Mouse (Mus musculus) spleen, postnatal 14 days (tissue): Measurements from ENCODE around the gene Patj.

ENCODE experiments used
- DNase-seq, 2 experiments: peaks; one replicate each; pipeline ENCODE4 v3.0.0; 2021 to 2022; ENCODE audit warnings: low spot score in 2 of 2

Patj gene

DNA sequence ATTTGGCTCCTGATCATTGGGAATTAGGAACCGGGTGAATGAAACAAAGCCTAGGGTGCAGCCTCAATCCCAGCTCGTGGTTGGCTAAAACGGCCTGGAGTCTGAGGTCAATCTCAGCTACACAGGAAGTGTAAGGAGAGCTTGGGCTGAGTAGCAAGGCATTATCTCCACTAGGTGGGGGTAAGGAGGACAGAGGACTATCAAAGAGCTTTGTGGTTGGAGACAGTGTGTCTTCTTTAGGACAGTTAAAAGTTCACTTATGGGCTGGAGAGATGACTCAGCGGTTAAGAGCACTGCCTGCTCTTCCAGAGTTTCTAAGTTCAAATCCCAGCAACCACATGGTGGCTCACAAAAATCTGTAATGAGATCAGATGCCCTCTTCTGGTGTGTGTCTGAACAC is 329.9 kb downstream of the Patj start:
- no peak for DNase-seq

DNA sequence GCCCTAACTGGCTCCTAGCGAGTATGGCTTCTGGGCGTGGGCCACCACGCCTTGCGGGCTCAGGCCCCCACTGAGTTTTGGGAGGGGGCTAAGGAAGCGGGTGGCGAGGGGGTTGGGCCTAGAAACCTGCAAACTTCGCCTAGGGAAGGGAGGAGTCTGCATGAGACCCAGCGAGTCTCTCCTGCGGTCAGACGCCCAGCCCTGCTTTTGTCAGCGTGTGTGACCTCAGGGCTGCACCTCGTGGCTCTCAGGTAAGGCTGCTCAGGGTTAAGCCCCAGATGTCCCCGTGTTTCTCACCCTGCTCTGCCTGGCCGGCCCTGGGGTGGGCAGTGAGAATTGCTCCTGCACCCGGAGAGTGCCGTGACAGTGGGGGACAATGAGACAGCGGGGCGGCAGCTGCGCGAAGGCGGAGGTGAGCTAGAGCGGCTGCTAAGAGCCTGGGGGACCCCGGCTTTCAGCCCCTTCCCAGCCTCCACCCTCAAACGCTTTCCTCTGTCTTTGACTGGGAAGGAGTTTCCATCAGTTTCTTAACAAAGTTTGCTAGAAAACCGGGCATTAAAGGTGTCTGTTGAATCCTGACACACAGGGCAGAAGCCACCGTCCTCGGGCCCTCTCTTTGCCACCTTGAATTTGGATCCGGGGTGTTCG is 331.1 kb downstream of the Patj start, which contains the start of gene L1td1:
Gene L1td1, plus strand, starts transcription at position 145 of the 648 bp plus-strand sequence.
- DNase-seq: no peak

DNA sequence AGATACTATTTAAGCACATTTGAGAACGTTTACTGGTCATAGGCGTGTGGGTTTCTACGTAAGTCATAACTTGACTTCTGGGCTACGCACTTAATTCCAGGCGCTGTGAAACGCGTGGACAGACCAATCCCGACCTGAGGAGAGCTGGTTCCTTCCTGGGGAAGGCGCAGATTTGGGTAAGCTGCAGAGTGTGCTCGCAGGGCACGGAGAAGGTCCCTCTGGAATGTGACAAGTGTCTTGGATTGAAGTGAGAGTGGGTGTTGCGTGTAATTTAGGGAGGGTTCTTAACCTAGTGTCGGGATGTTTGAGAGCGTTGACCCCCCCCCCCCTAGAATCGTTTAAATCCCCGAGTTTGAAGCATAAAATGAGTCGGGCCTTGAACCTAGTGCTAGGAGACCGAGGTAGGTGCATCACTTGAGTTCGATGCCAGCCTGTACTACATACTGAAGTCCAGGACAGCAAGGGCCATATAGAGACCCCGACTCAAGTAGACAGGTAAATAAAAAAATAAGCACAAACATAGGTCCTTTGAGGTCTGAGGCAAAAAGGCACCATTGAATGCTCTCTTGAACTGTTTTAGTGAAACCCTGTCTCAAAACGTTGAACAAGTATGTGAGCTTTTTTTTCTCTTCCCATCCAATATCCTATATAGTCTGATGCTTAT is 331.8 kb downstream of the Patj start:
- no peak for DNase-seq

DNA sequence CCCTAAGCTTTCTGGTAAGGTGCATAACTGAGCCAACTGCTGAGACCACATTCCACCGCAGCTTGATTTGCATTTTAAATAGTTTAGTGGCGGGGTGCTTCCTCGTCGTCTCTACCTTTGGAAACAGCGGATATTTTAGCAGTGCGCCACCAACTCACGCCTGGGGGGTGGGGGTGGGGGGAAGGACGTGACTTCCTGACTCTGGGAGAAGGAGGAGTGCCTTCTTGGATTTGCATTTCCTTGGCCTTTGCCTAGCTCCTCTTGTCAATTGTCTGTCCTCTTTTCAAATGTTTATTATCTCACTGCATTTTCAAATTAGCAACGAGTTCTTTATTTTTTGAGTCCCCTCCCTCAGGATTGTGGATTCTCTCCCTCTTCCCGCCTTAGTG is 332.4 kb downstream of the Patj start:
- no peak for DNase-seq

GRCm38 (mm10) chr4:98728716-98729115 is 333.1 kb downstream of the Patj start:
- no peak for DNase-seq

DNA sequence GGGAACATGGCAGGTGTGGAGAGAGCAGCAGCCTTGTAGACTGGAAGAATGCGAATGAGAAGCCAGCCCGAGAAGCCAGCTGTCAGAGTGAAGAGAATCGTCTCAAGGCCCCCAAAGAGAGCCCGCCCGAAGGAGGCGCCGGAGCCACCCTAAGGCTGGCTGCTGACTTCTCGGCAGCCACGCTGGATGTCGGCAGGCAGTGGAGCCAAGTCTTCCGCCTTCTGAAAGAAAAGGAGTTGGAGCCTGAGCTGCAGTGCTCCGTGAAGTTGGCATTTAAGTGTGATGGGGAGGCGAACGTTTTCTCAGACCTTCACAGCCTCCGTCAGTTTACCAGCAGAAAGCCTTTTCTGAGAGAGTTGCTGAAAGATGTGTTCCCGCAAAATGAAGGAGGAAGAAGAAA is 338.1 kb downstream of the Patj start:
- DNase-seq: no peak

GRCm38 (mm10) chr4:98739753-98740152 is 344.2 kb downstream of the Patj start:
- DNase-seq: no peak

GRCm38 (mm10) chr4:98743209-98743905 is 347.8 kb downstream of the Patj start:
- DNase-seq: no peak

DNA sequence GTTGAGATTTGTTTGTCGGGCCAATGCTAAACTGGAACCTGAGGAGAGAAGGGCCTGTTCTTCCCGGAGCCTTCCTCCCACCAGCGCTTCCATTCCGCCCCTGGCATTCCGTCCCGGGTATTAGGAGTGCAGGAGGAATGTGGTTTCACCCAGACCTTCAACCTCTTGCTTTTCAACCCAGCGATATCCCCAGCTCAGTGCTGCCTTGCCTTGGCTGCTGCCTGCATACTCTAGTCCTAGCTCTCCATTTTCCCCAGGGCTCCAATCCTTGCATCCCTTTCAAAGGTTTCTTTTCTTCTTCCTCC is 348.3 kb downstream of the Patj start:
- no peak for DNase-seq

DNA sequence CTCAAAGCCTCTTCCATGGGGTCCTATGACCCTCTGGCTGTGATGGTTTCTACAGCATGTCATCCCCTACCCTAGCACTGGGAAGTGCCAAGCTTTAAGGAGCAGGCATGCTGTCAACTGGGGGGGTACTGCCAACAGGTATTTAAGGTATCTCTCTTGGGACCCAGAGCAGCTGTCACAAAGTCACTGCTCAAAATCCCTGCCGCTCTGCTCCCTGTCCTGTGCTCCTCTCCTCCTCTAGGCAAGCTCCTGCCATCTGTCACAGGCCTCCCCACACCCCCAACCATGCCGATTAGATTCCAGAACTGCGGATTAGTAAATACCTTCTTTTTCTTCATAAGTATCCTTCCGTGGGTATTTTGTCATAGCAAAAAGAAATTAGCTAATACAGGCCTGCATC is 358.9 kb downstream of the Patj start:
- no peak for DNase-seq

DNA sequence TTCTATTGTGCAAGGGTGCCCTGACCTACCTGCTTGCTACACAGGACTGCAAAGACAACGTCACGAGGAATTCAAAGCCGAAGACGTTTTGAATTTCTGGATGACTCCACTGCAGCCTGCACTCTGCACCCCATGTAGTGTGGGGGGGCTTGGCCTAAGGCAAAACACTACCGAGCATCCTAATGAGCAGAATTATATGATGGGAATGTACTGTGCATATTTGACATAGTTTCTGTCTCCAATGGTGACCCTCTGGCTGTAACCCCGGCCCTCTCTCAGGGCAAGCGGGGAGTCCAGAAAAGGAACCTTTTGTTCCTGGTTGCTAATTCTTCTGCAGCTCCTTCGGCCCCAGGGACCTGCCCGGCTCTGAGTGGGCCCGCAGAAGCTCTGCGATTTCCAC is 360.6 kb downstream of the Patj start:
- no peak for DNase-seq

GRCm38 (mm10) chr4:98758012-98758821 is 362.6 kb downstream of the Patj start:
- no peak for DNase-seq

DNA sequence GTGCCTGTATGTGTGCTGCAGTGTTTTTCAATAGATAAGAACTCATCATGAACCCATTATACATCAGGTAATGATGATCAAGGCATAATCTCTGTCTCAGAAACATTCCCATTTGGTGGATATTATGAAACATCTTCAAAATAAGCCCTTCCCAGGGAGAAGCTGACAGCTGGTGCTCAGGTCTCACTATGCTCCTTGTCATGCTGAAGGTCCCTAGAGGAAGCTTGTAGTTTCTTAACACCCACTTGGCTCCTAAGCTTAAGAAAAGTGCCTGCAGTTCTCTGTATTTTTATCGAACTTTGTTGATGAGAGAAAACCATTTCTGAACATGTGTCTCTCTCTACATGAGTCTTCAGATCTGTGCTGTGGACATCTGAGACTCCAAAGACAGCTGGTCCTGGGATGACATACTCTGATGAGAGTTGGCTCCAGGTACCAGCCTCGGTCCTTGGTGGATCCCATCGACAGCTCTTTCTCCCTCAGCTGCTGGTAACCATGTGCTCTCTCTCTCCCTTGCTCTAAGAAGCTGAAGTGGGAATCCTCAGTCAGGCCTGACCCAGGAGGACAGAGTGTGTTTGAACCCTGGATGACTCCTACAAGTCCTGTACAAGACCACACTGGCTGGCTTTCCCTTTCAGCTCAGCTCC is 363.4 kb downstream of the Patj start:
- no peak for DNase-seq

DNA sequence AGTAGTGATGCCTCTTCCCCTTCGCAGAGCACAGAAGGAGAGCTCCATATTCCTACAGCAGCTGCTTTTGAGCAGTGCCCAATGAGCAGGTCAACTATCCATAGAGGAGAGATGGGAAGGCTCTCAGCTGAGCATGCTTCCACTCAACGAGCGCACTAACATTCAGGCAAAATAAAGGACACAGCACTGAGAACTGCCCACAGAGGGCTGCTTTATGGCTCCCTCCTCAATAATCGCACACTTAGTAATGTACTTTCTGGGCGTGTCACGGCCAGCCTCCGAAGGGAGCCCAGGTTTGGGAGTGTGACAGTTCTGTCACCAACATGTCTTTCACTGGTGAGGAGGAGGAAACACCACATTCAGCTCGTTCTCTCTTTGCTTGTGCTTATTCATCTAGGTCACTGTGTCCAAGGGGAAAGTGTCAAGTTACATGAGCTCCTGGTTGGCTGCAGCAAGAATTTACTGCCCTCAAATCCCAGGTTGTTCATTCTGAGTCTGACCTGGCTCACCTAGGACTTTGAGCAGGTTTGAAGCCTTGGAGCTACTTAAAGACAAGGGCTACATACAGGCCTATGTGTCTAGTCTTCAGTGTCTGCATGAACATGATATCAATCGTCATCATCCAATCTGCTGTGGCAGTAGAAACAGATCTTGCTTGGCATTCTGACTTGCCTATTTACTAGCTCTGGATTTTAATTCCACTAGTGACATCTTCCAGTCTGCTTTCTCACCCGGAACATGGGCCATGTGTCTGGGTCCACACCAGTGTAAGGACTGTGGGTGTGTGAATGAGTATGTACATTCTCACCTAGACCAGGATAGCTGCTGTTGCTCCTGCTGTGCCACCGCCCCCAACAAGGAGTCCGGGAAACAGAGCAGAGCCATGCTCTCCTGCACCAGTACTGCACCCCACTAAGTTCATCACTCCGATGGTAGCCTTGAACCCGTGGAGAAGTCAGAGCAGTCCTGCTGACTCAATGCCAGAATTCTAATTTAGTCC is 371.8 kb downstream of the Patj start:
- no peak for DNase-seq
